Mouse (Mus musculus) CH12.LX (cell line): ENCODE measurements around the gene Mamdc2.

Experiments used
- CHD1 ChIP-seq: IDR thresholded peaks from 2 replicates; pipeline ENCODE4 v1.6.1; 2012; ENCODE audit warnings: low read depth, low read length, improper control_type of control experiment, inconsistent platforms
- CHD2 ChIP-seq: IDR thresholded peaks from 2 replicates; pipeline ENCODE4 v1.6.1; 2011; ENCODE audit warnings: low read length, improper control_type of control experiment
- CTCF ChIP-seq, 2 experiments: IDR thresholded peaks in 1 of 2; conservative IDR thresholded peaks in 1 of 2; 2 replicates each; pipeline ENCODE4 v1.5.1; 2011 to 2012; ENCODE audit warnings: low read depth in 2 of 2, low read length in 2 of 2, improper control_type of control experiment in 1 of 2, inconsistent platforms in 1 of 2, mild to moderate bottlenecking in 1 of 2, moderate library complexity in 1 of 2
- EP300 ChIP-seq: IDR thresholded peaks from 2 replicates; pipeline ENCODE4 v1.6.1; 2011; ENCODE audit warnings: low read length, improper control_type of control experiment
- JUN ChIP-seq: IDR thresholded peaks from 2 replicates; pipeline ENCODE4 v1.6.1; 2011; ENCODE audit warnings: low read depth, mild to moderate bottlenecking, low read length, improper control_type of control experiment, moderate library complexity; ENCODE audit not compliant: insufficient read depth
- JUND ChIP-seq: conservative IDR thresholded peaks from 2 replicates; pipeline ENCODE4 v1.6.1; 2011; ENCODE audit warnings: low read depth, low read length, improper control_type of control experiment
- MXI1 ChIP-seq: IDR thresholded peaks from 2 replicates; pipeline ENCODE4 v1.6.1; 2011; ENCODE audit warnings: mild to moderate bottlenecking, low read depth, low read length, improper control_type of control experiment
- POLR2A ChIP-seq: IDR thresholded peaks from 2 replicates; pipeline ENCODE4 v1.6.1; 2011; ENCODE audit warnings: low read depth, mild to moderate bottlenecking, improper control_type of control experiment, low read length
- SIN3A ChIP-seq: IDR thresholded peaks from 2 replicates; pipeline ENCODE4 v1.6.1; 2012; ENCODE audit warnings: low read length, improper control_type of control experiment, inconsistent platforms
- TCF12 ChIP-seq: IDR thresholded peaks from 2 replicates; pipeline ENCODE4 v1.6.1; 2014; ENCODE audit warnings: low read depth, mild to moderate bottlenecking, inconsistent platforms, low read length, improper control_type of control experiment
- USF1 ChIP-seq: IDR thresholded peaks from 2 replicates; pipeline ENCODE4 v1.6.1; 2014; ENCODE audit warnings: low read depth, mild to moderate bottlenecking, inconsistent platforms, low read length, improper control_type of control experiment
- USF2 ChIP-seq: conservative IDR thresholded peaks from 2 replicates; pipeline ENCODE4 v1.6.1; 2011; ENCODE audit warnings: low read depth, low read length, improper control_type of control experiment
- ZKSCAN1 ChIP-seq: IDR thresholded peaks from 2 replicates; pipeline ENCODE4 v1.6.1; 2012; ENCODE audit warnings: low read depth, inconsistent platforms, low read length, improper control_type of control experiment, borderline replicate concordance
- ZNF384 ChIP-seq: IDR thresholded peaks from 2 replicates; pipeline ENCODE4 v1.6.1; 2012; ENCODE audit warnings: low read depth, low read length, improper control_type of control experiment, inconsistent platforms

DNA sequence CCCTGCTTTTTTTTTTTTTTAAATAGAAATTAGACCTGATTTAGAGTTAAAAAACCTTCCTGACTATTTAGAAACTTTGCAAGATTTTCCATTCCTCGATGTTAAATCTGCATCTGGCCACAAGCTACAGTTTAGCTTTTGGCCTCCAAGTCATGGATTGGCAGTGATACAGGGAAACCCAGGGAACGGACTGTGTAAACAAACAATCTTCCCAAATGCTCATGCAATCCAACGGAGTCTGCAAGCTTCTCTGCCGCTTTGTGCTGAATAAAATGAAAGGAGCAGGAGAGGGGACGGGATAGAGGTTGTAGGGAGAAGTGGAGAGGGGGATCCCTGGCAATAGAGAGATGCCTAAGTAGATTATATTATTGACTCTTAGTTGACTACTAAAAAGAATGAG lies 47.8 kb downstream of the Mamdc2 start:
- TF ChIP-seq CTCF (conservative IDR thresholded peaks at IDR 0.05 in 1 of 2, IDR thresholded peaks at IDR 0.05 in 1 of 2; ENCODE audit: low read depth in 2 of 2, low read length in 2 of 2), result no peak
- TF ChIP-seq POLR2A, result no peak
- no peak for TF ChIP-seq JUND
- TF ChIP-seq USF1, result no peak
- TF ChIP-seq USF2, result no peak
- no peak for TF ChIP-seq CHD2
- TF ChIP-seq SIN3A, result no peak
- no peak for TF ChIP-seq ZNF384
- no peak for TF ChIP-seq EP300
- no peak for TF ChIP-seq CHD1
- no peak for TF ChIP-seq ZKSCAN1
- no peak for TF ChIP-seq JUN
- TF ChIP-seq TCF12, result no peak
- no peak for TF ChIP-seq MXI1
